Mouse (Mus musculus) kidney, embryonic 16.5 days (tissue): ENCODE data around the gene Klc4. TPM values are rescaled to one million over a fixed set of nuclear protein-coding genes. Genes with fewer than 3 reads are reported as not detected.

Experiments
- ATAC-seq: fragments of 200-750 bp; cut with Nextera tagmentation; 2 replicates; pipeline ENCODE4 v1.8.0; 2017; ENCODE audit warnings: moderate TSS enrichment; ENCODE audit not compliant: low FRiP score, low TSS enrichment
- H3K27ac ChIP-seq: fragments of 300-500 bp; sonication (generic); 2 replicates; pipeline ENCODE4 v1.5.1; 2014; ENCODE audit warnings: low read length
- H3K27me3 ChIP-seq: fragments of 300-500 bp; sonication (generic); 2 replicates; pipeline ENCODE4 v1.6.1; 2014; ENCODE audit warnings: low read length, control low read depth, mixed read lengths; ENCODE audit not compliant: insufficient read depth
- H3K36me3 ChIP-seq: fragments of 300-500 bp; sonication (generic); 2 replicates; pipeline ENCODE4 v1.6.1; 2014; ENCODE audit warnings: low read length, control low read depth, mixed read lengths; ENCODE audit not compliant: insufficient read depth
- H3K4me1 ChIP-seq: fragments of 300-500 bp; sonication (generic); 2 replicates; pipeline ENCODE4 v1.6.1; 2014; ENCODE audit warnings: low read length, control low read depth, mixed read lengths; ENCODE audit not compliant: insufficient read depth
- H3K4me2 ChIP-seq: fragments of 300-500 bp; sonication (generic); replicated peaks from 2 replicates; pipeline ENCODE4 v1.6.1; 2014; ENCODE audit warnings: low read depth, low read length
- H3K4me3 ChIP-seq: fragments of 300-500 bp; sonication (generic); 2 replicates; pipeline ENCODE4 v1.5.1; 2014; ENCODE audit warnings: mild to moderate bottlenecking, low read length
- H3K9ac ChIP-seq: fragments of 300-500 bp; sonication (generic); replicated peaks from 2 replicates; pipeline ENCODE4 v1.6.1; 2014; ENCODE audit warnings: low read length
- H3K9me3 ChIP-seq: fragments of 300-500 bp; sonication (generic); 2 replicates; pipeline ENCODE4 v1.6.1; 2016; ENCODE audit warnings: low read length, control low read depth
- whole genome bisulfite sequencing: fragments of 180-500 bp; shearing (Covaris S2); extraction: QIAGEN DNeasy Blood & Tissue Kit; methylation state at CpG from one replicate; pipeline ENCODE4 v1.1.7; 2014; 5-methylcytosine and 5-hydroxymethylcytosine counted together
- polyA plus RNA-seq: library from polyadenylated mRNA; unstranded; fragments of >200 nt; fragmentation: Nextera tagmentation; extraction: Ambion mirVana; gene quantifications from 2 replicates; pipeline ENCODE4 v1.2.1, GENCODE M21; 2015

Klc4 gene
- polyA plus RNA-seq, 1 experiment from 2014 or later: 58.0 TPM

GRCm38 (mm10) chr17:46613229-46613628, 32.6 kb downstream of the Klc4 start:
- 0 out of 2 replicates have a peak, but pooled peaks have one; percentile 6 for ATAC-seq
- Histone ChIP-seq H3K4me2 (peak overlapping the region; percentile 20), H3K36me3 (no peaks in the 10 kb centered on the region), H3K9me3 (no peaks in the 10 kb centered on the region), H3K4me3 (no peak overlapping the region), H3K9ac (peak overlapping the region; percentile 18), H3K4me1 (peaks cover 91% of the 10 kb centered on the region), H3K27me3 (no peaks in the 10 kb centered on the region), H3K27ac (peak overlapping the region; percentile 88)
- 8% methylated on average over 3 of the region's 3 CpGs for WGBS

GRCm38 (mm10) chr17:46612820-46613219, 33.0 kb downstream of the Klc4 start:
- peak overlapping the region; percentile 43 for H3K9ac ChIP-seq

GRCm38 (mm10) chr17:46612189-46612588, 33.6 kb downstream of the Klc4 start:
- H3K4me2 ChIP-seq: peak overlapping the region; percentile 20
- H3K9ac ChIP-seq: peak overlapping the region; percentile 43
- H3K4me1 ChIP-seq: peaks cover 84% of the 10 kb centered on the region
- H3K4me3 ChIP-seq: no peak overlapping the region
- 0 out of 2 replicates have a peak, but pooled peaks have one; percentile 20 for ATAC-seq
- 16% methylated on average over 2 of the region's 2 CpGs for whole genome bisulfite sequencing
- H3K27me3 ChIP-seq: no peaks in the 10 kb centered on the region
- no peaks in the 10 kb centered on the region for H3K36me3 ChIP-seq
- H3K9me3 ChIP-seq: no peaks in the 10 kb centered on the region
- peak overlapping the region; percentile 88 for H3K27ac ChIP-seq

More at GRCm38 (mm10) chr17:46612820-46613219, 33.0 kb downstream of the Klc4 start:
- H3K36me3 ChIP-seq: no peaks in the 10 kb centered on the region
- no peaks in the 10 kb centered on the region for H3K27me3 ChIP-seq
- H3K4me3 ChIP-seq: no peak overlapping the region
- H3K9me3 ChIP-seq: no peaks in the 10 kb centered on the region
- peak overlapping the region; percentile 20 for H3K4me2 ChIP-seq
- peaks cover 91% of the 10 kb centered on the region for H3K4me1 ChIP-seq
- peak overlapping the region; percentile 88 for H3K27ac ChIP-seq
- peak; percentile 52 for ATAC-seq
- WGBS: 5% methylated on average over 4 of the region's 4 CpGs

- ATAC-seq: no peak
- H3K36me3 ChIP-seq: no peaks in the 10 kb centered on the region
- no peak overlapping the region for H3K4me3 ChIP-seq
- no peaks in the 10 kb centered on the region for H3K27me3 ChIP-seq
- WGBS: 87% methylated on average over 6 of the region's 6 CpGs
- no peak overlapping the region for H3K4me2 ChIP-seq
- H3K4me1 ChIP-seq: peaks cover 77% of the 10 kb centered on the region
- H3K9ac ChIP-seq: no peak overlapping the region
- H3K27ac ChIP-seq: no peak overlapping the region; the same call in 1 of the 2 replicates
- no peaks in the 10 kb centered on the region for H3K9me3 ChIP-seq
Measured at GRCm38 (mm10) chr17:46611316-46611715, 34.5 kb downstream of the Klc4 start.

GRCm38 (mm10) chr17:46609721-46610514, 35.9 kb downstream of the Klc4 start:
- H3K4me2 ChIP-seq: peak overlapping the region; percentile 33
- ATAC-seq: peak; percentile 69
- 0 out of 2 replicates have a peak overlapping the region, but pooled peaks have one; percentile 4 for H3K4me3 ChIP-seq
- H3K27ac ChIP-seq: peak overlapping the region; percentile 72
- H3K9me3 ChIP-seq: no peaks in the 10 kb centered on the region
- H3K27me3 ChIP-seq: no peaks in the 10 kb centered on the region
- 37% methylated on average over 13 of the region's 15 CpGs for WGBS
- peaks cover 78% of the 10 kb centered on the region for H3K4me1 ChIP-seq
- H3K9ac ChIP-seq: peak overlapping the region; percentile 23; the same call in 1 of the 2 replicates
- H3K36me3 ChIP-seq: no peaks in the 10 kb centered on the region

GRCm38 (mm10) chr17:46605987-46606386, 39.8 kb downstream of the Klc4 start:
- Histone ChIP-seq H3K9me3 (no peaks in the 10 kb centered on the region), H3K4me3 (no peak overlapping the region), H3K4me1 (peaks cover 51% of the 10 kb centered on the region), H3K4me2 (no peak overlapping the region), H3K27me3 (no peaks in the 10 kb centered on the region), H3K9ac (no peak overlapping the region), H3K36me3 (no peaks in the 10 kb centered on the region), H3K27ac (0 out of 2 replicates have a peak overlapping the region, but pooled peaks have one; percentile 14)
- 73% methylated on average over 12 of the region's 12 CpGs for WGBS
- no peak for ATAC-seq

GRCm38 (mm10) chr17:46605126-46605525, 40.7 kb downstream of the Klc4 start:
- Histone ChIP-seq H3K4me1 (peaks cover 43% of the 10 kb centered on the region), H3K9me3 (no peaks in the 10 kb centered on the region), H3K4me2 (no peak overlapping the region), H3K27ac (peak overlapping the region; percentile 43; the same call in 1 of the 2 replicates), H3K27me3 (no peaks in the 10 kb centered on the region), H3K4me3 (no peak overlapping the region), H3K9ac (0 out of 2 replicates have a peak overlapping the region, but pooled peaks have one; percentile 39), H3K36me3 (no peaks in the 10 kb centered on the region)
- 53% methylated on average over 5 of the region's 5 CpGs for WGBS
- no peak for ATAC-seq

GRCm38 (mm10) chr17:46603229-46603628, 42.6 kb downstream of the Klc4 start:
- H3K27ac ChIP-seq: no peak overlapping the region
- no peak for ATAC-seq
- no peak overlapping the region for H3K4me2 ChIP-seq
- no peaks in the 10 kb centered on the region for H3K27me3 ChIP-seq
- H3K9me3 ChIP-seq: no peaks in the 10 kb centered on the region
- H3K9ac ChIP-seq: no peak overlapping the region
- H3K36me3 ChIP-seq: no peaks in the 10 kb centered on the region
- no peak overlapping the region for H3K4me3 ChIP-seq
- 97% methylated on average over 4 of the region's 4 CpGs for WGBS
- peaks cover 28% of the 10 kb centered on the region for H3K4me1 ChIP-seq

- Histone ChIP-seq H3K9me3 (no peaks in the 10 kb centered on the region), H3K9ac (no peak overlapping the region), H3K4me3 (no peak overlapping the region), H3K4me2 (no peak overlapping the region), H3K36me3 (0 out of 2 replicates have a peak, but pooled peaks cover 8% of the 10 kb centered on the region), H3K27me3 (no peaks in the 10 kb centered on the region), H3K27ac (no peak overlapping the region; the same call in 1 of the 2 replicates), H3K4me1 (peaks cover 25% of the 10 kb centered on the region)
- WGBS: 58% methylated on average over 9 of the region's 9 CpGs
- ATAC-seq: peak; percentile 57
Measured at GRCm38 (mm10) chr17:46602212-46602611, 43.6 kb downstream of the Klc4 start.

GRCm38 (mm10) chr17:46600569-46600968, 45.3 kb downstream of the Klc4 start:
- Histone ChIP-seq H3K9me3 (no peaks in the 10 kb centered on the region), H3K27ac (no peak overlapping the region), H3K4me1 (peaks cover 20% of the 10 kb centered on the region), H3K9ac (no peak overlapping the region), H3K4me2 (no peak overlapping the region), H3K36me3 (0 out of 2 replicates have a peak, but pooled peaks cover 8% of the 10 kb centered on the region), H3K27me3 (no peaks in the 10 kb centered on the region), H3K4me3 (no peak overlapping the region)
- ATAC-seq: no peak
- 97% methylated on average over 2 of the region's 2 CpGs for WGBS
